Mouse (Mus musculus): ENCODE measurements around the gene Usp37. TPM values are rescaled to one million over a fixed set of nuclear protein-coding genes. Genes with fewer than 3 reads are reported as not detected.
A peak's percentile ranks its signal among the peaks of the same experiment; 100 is the strongest.
"Not testable (repeated sequence)": the region's sequence is repeated elsewhere in the genome, so short reads cannot be mapped to it uniquely, and the experiment has no call there.

The Usp37 gene
- polyA plus RNA-seq, 1 experiment from 2014 or later: 8.3 TPM

- Histone ChIP-seq H3K36me3 (ENCODE audit: control insufficient read depth, insufficient read depth, low read length) (no peaks in the 10 kb centered on the region), H3K9me3 (ENCODE audit: control insufficient read depth, low read length) (no peaks in the 10 kb centered on the region), H3K4me1 (replicated peaks; ENCODE audit: control insufficient read depth, insufficient read depth) (no peaks in the 10 kb centered on the region), H3K27me3 (ENCODE audit: control insufficient read depth, insufficient read depth, low read length) (no peaks in the 10 kb centered on the region), H3K4me2 (replicated peaks; ENCODE audit: low read depth) (no peak overlapping the region), H3K4me3 (ENCODE audit: low read depth, low read length) (no peak overlapping the region), H3K9ac (ENCODE audit: low read length) (no peak overlapping the region), H3K27ac (replicated peaks) (no peak overlapping the region)
- TF ChIP-seq EP300 (optimal IDR thresholded peaks at IDR 0.05) (no peak), CTCF (IDR thresholded peaks at IDR 0.05; ENCODE audit: low read depth) (no peak)
- 72% methylated on average over 3 of the region's 3 CpGs for WGBS
- no peak for ATAC-seq (ENCODE audit: low FRiP score, low TSS enrichment)
- DNase-seq (ENCODE audit: low spot score): no peak
Measured at GRCm38 (mm10) chr1:74400531-74400930, 143.6 kb downstream of the Usp37 start.

- no peaks in the 10 kb centered on the region for H3K27me3 ChIP-seq (ENCODE audit: control insufficient read depth, insufficient read depth, low read length)
- peak; percentile 78 for DNase-seq (ENCODE audit: low spot score)
- H3K4me2 ChIP-seq (replicated peaks; ENCODE audit: low read depth): peak overlapping the region; percentile 75
- peak; percentile 22; the same call in 1 of the 2 replicates for ATAC-seq (ENCODE audit: low FRiP score, low TSS enrichment)
- no peaks in the 10 kb centered on the region for H3K4me1 ChIP-seq (replicated peaks; ENCODE audit: control insufficient read depth, insufficient read depth)
- peak overlapping the region; percentile 36 for H3K4me3 ChIP-seq (ENCODE audit: low read depth, low read length)
- H3K9me3 ChIP-seq (ENCODE audit: control insufficient read depth, low read length): no peaks in the 10 kb centered on the region
- peaks cover 11% of the 10 kb centered on the region for H3K36me3 ChIP-seq (ENCODE audit: control insufficient read depth, insufficient read depth, low read length)
- TF ChIP-seq EP300 (optimal IDR thresholded peaks at IDR 0.05) (no peak), CTCF (IDR thresholded peaks at IDR 0.05; ENCODE audit: low read depth) (peak; percentile 76)
- H3K9ac ChIP-seq (ENCODE audit: low read length): peak overlapping the region; percentile 59
- WGBS: 2% methylated on average over 11 of the region's 11 CpGs
- peak overlapping the region; percentile 89 for H3K27ac ChIP-seq (replicated peaks)
Measured at GRCm38 (mm10) chr1:74397919-74398451, 146.1 kb downstream of the Usp37 start.

GRCm38 (mm10) chr1:74397268-74397918, 146.7 kb downstream of the Usp37 start:
- Histone ChIP-seq H3K27me3 (ENCODE audit: control insufficient read depth, insufficient read depth, low read length) (no peaks in the 10 kb centered on the region), H3K9me3 (ENCODE audit: control insufficient read depth, low read length) (no peaks in the 10 kb centered on the region), H3K4me3 (ENCODE audit: low read depth, low read length) (peak overlapping the region; percentile 36), H3K4me2 (replicated peaks; ENCODE audit: low read depth) (peak overlapping the region; percentile 75), H3K4me1 (replicated peaks; ENCODE audit: control insufficient read depth, insufficient read depth) (no peaks in the 10 kb centered on the region; the same call in 1 of the 2 replicates), H3K27ac (replicated peaks) (peak overlapping the region; percentile 89), H3K9ac (ENCODE audit: low read length) (peak overlapping the region; percentile 59), H3K36me3 (ENCODE audit: control insufficient read depth, insufficient read depth, low read length) (peaks cover 11% of the 10 kb centered on the region)
- TF ChIP-seq CTCF (IDR thresholded peaks at IDR 0.05; ENCODE audit: low read depth) (peak; percentile 91), EP300 (optimal IDR thresholded peaks at IDR 0.05) (peak; percentile 61)
- DNase-seq (ENCODE audit: low spot score) (peak; percentile 100), ATAC-seq (ENCODE audit: low FRiP score, low TSS enrichment) (peak; percentile 94)
- WGBS: under 1% methylated on average over 41 of the region's 41 CpGs

- DNase-seq (ENCODE audit: low spot score); H3K4me1 ChIP-seq (replicated peaks; ENCODE audit: control insufficient read depth, insufficient read depth); H3K9ac ChIP-seq (ENCODE audit: low read length); H3K4me3 ChIP-seq (ENCODE audit: low read depth, low read length); ATAC-seq (ENCODE audit: low FRiP score, low TSS enrichment); H3K27me3 ChIP-seq (ENCODE audit: control insufficient read depth, insufficient read depth, low read length); H3K9me3 ChIP-seq (ENCODE audit: control insufficient read depth, low read length): not testable (repeated sequence)
- H3K36me3 ChIP-seq (ENCODE audit: control insufficient read depth, insufficient read depth, low read length): peaks cover 11% of the 10 kb centered on the region
- peak overlapping the region; percentile 89 for H3K27ac ChIP-seq (replicated peaks)
- WGBS: 3% methylated on average over 12 of the region's 12 CpGs
- H3K4me2 ChIP-seq (replicated peaks; ENCODE audit: low read depth): 0 out of 2 replicates have a peak overlapping the region, but pooled peaks have one; percentile 32
Measured at GRCm38 (mm10) chr1:74396456-74397222, 147.4 kb downstream of the Usp37 start.

DNA sequence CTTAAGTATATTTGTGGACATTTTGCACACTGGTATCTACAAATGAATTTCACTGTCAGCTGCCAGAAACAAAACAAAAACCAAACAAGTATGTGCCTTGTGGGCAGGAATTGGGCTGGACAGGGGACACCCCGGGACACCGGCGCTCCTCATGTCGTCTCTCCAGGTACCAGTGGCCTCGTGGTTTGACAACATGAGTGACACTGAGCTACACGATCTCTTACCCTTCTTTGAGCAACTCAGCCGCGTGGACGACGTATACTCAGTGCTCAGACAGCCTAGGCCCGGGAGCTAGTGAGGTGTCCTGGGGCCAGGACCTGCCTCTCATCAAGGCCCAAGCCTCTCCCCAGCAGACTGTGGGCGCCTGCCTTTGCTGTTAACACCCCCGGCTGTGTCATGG, 148.8 kb downstream of the Usp37 start:
- DNase-seq (ENCODE audit: low spot score): no peak
- H3K27me3 ChIP-seq (ENCODE audit: control insufficient read depth, insufficient read depth, low read length): no peaks in the 10 kb centered on the region
- peaks cover 11% of the 10 kb centered on the region for H3K36me3 ChIP-seq (ENCODE audit: control insufficient read depth, insufficient read depth, low read length)
- no peak overlapping the region for H3K27ac ChIP-seq (replicated peaks)
- 77% methylated on average over 11 of the region's 13 CpGs for WGBS
- no peak for ATAC-seq (ENCODE audit: low FRiP score, low TSS enrichment)
- no peak for TF ChIP-seq EP300 (optimal IDR thresholded peaks at IDR 0.05)
- no peak for TF ChIP-seq CTCF (IDR thresholded peaks at IDR 0.05; ENCODE audit: low read depth)
- H3K9ac ChIP-seq (ENCODE audit: low read length): no peak overlapping the region
- peaks cover under 1% of the 10 kb centered on the region for H3K4me1 ChIP-seq (replicated peaks; ENCODE audit: control insufficient read depth, insufficient read depth)
- H3K4me2 ChIP-seq (replicated peaks; ENCODE audit: low read depth): no peak overlapping the region
- H3K9me3 ChIP-seq (ENCODE audit: control insufficient read depth, low read length): no peaks in the 10 kb centered on the region
- H3K4me3 ChIP-seq (ENCODE audit: low read depth, low read length): no peak overlapping the region

- no peak for DNase-seq (ENCODE audit: low spot score)
- H3K4me2 ChIP-seq (replicated peaks; ENCODE audit: low read depth): no peak overlapping the region
- H3K27ac ChIP-seq (replicated peaks): no peak overlapping the region
- ATAC-seq (ENCODE audit: low FRiP score, low TSS enrichment): no peak
- 89% methylated on average over 15 of the region's 15 CpGs for WGBS
- no peak overlapping the region for H3K9ac ChIP-seq (ENCODE audit: low read length)
- no peaks in the 10 kb centered on the region for H3K9me3 ChIP-seq (ENCODE audit: control insufficient read depth, low read length)
- peaks cover 11% of the 10 kb centered on the region for H3K36me3 ChIP-seq (ENCODE audit: control insufficient read depth, insufficient read depth, low read length)
- H3K4me3 ChIP-seq (ENCODE audit: low read depth, low read length): no peak overlapping the region
- H3K27me3 ChIP-seq (ENCODE audit: control insufficient read depth, insufficient read depth, low read length): no peaks in the 10 kb centered on the region
- peaks cover 3% of the 10 kb centered on the region for H3K4me1 ChIP-seq (replicated peaks; ENCODE audit: control insufficient read depth, insufficient read depth)
- TF ChIP-seq CTCF (IDR thresholded peaks at IDR 0.05; ENCODE audit: low read depth): no peak
- no peak for TF ChIP-seq EP300 (optimal IDR thresholded peaks at IDR 0.05)
Measured at GRCm38 (mm10) chr1:74394858-74395257, 149.2 kb downstream of the Usp37 start.

Measured in stomach, postnatal 0 days (tissue).